Mouse (Mus musculus): ENCODE data around the gene Nr6a1. TPM values are rescaled to one million over a fixed set of nuclear protein-coding genes. Genes with fewer than 3 reads are reported as not detected.
A peak's percentile ranks its signal among the peaks of the same experiment; 100 is the strongest.

The Nr6a1 gene
- polyA plus RNA-seq, 1 experiment from 2014 or later, result 4.0 TPM

DNA sequence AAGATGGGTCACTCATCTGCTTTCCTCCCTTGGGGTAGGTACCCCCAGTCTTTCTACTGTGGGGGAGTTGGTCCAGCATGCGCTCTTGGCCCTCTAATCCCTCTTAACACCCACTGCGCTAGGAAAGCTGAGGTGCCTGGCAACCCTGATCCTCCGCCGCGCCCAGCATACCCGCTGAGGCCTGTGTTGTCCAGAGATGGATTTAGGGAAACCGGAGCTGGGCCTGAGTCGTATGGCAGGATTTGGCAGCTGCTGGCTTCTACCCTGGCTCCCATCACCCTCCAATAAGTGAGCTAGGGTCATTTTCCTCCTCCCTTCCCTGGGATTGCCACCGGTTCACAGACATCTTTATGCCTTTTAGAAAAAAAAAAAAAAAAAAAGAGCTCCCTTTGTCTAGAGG is 231.7 kb downstream of the Nr6a1 start:
- Histone ChIP-seq H3K27me3 (ENCODE audit: control insufficient read depth, insufficient read depth, low read length) (peaks cover 15% of the 10 kb centered on the region; the same call in 1 of the 2 replicates), H3K9me3 (ENCODE audit: control insufficient read depth, low read length) (no peaks in the 10 kb centered on the region), H3K27ac (no peak overlapping the region), H3K36me3 (replicated peaks; ENCODE audit: control insufficient read depth, insufficient read depth) (no peaks in the 10 kb centered on the region), H3K4me1 (replicated peaks; ENCODE audit: control insufficient read depth, insufficient read depth, low read length) (peaks cover 11% of the 10 kb centered on the region), H3K9ac (no peak overlapping the region), H3K4me2 (replicated peaks) (no peak overlapping the region), H3K4me3 (replicated peaks; ENCODE audit: low read length) (no peak overlapping the region)
- ATAC-seq (ENCODE audit: low FRiP score) (no peak), DNase-seq (ENCODE audit: low spot score) (no peak)
- 41% methylated on average over 9 of the region's 9 CpGs for WGBS

DNA sequence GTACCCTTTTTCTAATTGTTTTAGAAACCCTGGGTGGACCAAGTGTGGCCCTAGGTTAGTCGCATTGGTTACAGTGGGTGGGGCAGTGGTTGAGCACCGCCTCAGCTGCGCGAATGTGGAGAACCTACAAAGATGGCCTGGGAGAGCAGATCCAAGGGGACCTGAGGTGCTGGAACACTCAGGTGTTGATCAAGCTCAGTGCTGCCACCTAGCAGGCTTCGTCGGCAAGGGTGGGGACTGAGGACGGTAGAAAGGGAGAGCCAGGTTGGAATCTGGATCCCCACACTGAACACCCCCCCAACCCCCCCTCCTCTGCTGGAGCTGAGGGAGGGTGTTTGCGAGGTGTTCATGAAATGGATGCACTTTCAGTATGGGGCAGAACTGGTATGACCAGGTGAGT is 235.9 kb downstream of the Nr6a1 start:
- ATAC-seq (ENCODE audit: low FRiP score), result no peak
- H3K27me3 ChIP-seq (ENCODE audit: control insufficient read depth, insufficient read depth, low read length), result peaks cover 3% of the 10 kb centered on the region; the same call in 1 of the 2 replicates
- no peak overlapping the region for H3K4me2 ChIP-seq (replicated peaks)
- WGBS, result 18% methylated on average over 8 of the region's 8 CpGs
- H3K4me3 ChIP-seq (replicated peaks; ENCODE audit: low read length), result no peak overlapping the region
- H3K9ac ChIP-seq, result no peak overlapping the region
- H3K4me1 ChIP-seq (replicated peaks; ENCODE audit: control insufficient read depth, insufficient read depth, low read length), result peaks cover 14% of the 10 kb centered on the region
- no peak overlapping the region for H3K27ac ChIP-seq
- peak; percentile 50 for DNase-seq (ENCODE audit: low spot score)
- H3K36me3 ChIP-seq (replicated peaks; ENCODE audit: control insufficient read depth, insufficient read depth), result no peaks in the 10 kb centered on the region
- no peaks in the 10 kb centered on the region for H3K9me3 ChIP-seq (ENCODE audit: control insufficient read depth, low read length)

DNA sequence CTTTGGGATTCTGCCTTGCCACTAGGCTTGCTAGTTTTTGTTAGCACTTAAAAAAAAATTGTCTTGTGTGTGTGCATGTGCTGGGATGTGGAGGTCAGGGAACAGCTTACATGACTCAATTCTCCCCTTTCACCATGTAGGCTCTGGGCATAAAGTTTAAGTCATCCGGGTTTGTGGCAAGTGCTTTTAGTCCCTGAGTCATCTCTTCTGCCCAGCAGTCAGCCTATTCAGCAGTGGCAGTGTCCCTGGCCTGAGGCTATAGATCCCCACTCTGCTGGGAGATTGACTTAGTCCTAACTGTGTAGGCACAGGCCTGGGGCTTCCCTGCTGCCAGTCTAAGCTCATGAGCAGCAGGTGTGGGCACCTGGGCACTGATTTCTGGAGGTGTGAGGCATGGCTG is 237.6 kb downstream of the Nr6a1 start:
- Histone ChIP-seq H3K4me2 (replicated peaks) (no peak overlapping the region), H3K36me3 (replicated peaks; ENCODE audit: control insufficient read depth, insufficient read depth) (no peaks in the 10 kb centered on the region), H3K4me3 (replicated peaks; ENCODE audit: low read length) (no peak overlapping the region), H3K27me3 (ENCODE audit: control insufficient read depth, insufficient read depth, low read length) (no peaks in the 10 kb centered on the region; the same call in 1 of the 2 replicates), H3K9ac (no peak overlapping the region), H3K9me3 (ENCODE audit: control insufficient read depth, low read length) (no peaks in the 10 kb centered on the region), H3K27ac (no peak overlapping the region), H3K4me1 (replicated peaks; ENCODE audit: control insufficient read depth, insufficient read depth, low read length) (peaks cover 14% of the 10 kb centered on the region)
- DNase-seq (ENCODE audit: low spot score) (no peak), ATAC-seq (ENCODE audit: low FRiP score) (no peak)
- WGBS, result 57% methylated on average over 1 of the region's 1 CpGs

DNA sequence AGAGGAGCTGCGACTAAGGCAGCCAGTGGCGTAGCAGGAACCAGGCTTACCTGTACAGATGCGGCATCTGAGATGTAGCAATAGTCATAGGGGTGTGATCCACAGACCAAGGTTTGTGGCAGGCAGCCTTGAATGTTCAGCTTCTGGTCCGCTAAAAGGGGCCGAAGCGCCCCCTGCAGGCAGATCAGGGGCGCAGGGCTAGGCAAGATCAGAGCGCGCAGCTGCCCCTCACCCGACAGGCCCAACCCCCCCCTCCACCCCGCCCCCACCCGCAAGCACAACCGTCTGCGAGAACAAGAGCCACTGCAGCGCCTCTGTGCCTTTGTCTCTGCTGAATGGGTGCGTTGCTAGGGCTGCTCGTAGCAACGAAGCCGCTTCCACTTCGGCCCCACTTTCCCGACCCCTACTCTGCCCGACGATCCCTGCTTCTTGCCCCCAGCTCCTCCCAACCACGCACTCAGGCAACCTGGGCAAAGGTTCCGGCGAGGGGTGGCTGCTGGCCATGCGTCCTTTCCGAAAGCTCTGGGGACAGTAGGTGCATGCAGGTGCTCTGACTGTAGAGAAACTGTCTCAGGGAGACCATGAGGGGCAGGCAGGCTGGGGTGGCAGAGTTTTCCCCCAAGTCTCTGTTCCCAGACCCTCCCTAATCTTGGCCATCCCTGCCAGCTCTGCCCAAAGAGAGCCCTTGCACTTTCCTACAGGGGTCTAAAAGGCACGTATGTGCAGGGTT is 238.5 kb downstream of the Nr6a1 start:
- H3K9ac ChIP-seq, result peak overlapping the region; percentile 63
- H3K9me3 ChIP-seq (ENCODE audit: control insufficient read depth, low read length), result no peaks in the 10 kb centered on the region
- peaks cover 14% of the 10 kb centered on the region for H3K4me1 ChIP-seq (replicated peaks; ENCODE audit: control insufficient read depth, insufficient read depth, low read length)
- no peaks in the 10 kb centered on the region for H3K36me3 ChIP-seq (replicated peaks; ENCODE audit: control insufficient read depth, insufficient read depth)
- no peak overlapping the region for H3K27ac ChIP-seq
- peak; percentile 78 for ATAC-seq (ENCODE audit: low FRiP score)
- H3K4me2 ChIP-seq (replicated peaks), result peak overlapping the region; percentile 61
- DNase-seq (ENCODE audit: low spot score), result peak; percentile 83
- WGBS, result 4% methylated on average over 29 of the region's 29 CpGs
- H3K4me3 ChIP-seq (replicated peaks; ENCODE audit: low read length), result peak overlapping the region; percentile 28
- H3K27me3 ChIP-seq (ENCODE audit: control insufficient read depth, insufficient read depth, low read length), result no peaks in the 10 kb centered on the region; the same call in 1 of the 2 replicates

DNA sequence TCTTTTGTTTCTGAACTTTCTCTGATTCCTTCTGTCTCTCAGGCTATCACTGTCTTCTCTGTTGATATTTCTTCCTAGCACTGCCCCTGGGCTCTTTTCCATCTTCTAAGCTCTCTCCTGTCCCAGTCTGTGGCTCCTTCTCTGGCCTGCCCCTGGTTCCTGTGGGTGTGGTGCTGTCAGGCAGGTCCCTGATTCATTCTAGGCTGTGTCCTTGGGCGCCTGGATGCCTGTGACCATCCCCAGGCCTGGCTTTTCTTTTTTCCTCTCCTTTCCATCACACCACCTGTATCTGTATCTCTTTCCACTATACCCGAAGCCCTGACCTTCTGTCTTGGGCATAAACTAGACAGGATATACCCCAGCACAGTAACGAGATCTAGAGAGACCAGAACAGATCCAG is 241.7 kb downstream of the Nr6a1 start:
- H3K36me3 ChIP-seq (replicated peaks; ENCODE audit: control insufficient read depth, insufficient read depth), result no peaks in the 10 kb centered on the region
- no peaks in the 10 kb centered on the region; the same call in 1 of the 2 replicates for H3K27me3 ChIP-seq (ENCODE audit: control insufficient read depth, insufficient read depth, low read length)
- 71% methylated on average over 3 of the region's 3 CpGs for WGBS
- no peak overlapping the region for H3K27ac ChIP-seq
- no peak overlapping the region for H3K4me3 ChIP-seq (replicated peaks; ENCODE audit: low read length)
- no peaks in the 10 kb centered on the region for H3K9me3 ChIP-seq (ENCODE audit: control insufficient read depth, low read length)
- DNase-seq (ENCODE audit: low spot score), result no peak
- no peak overlapping the region for H3K4me2 ChIP-seq (replicated peaks)
- no peak overlapping the region for H3K9ac ChIP-seq
- peaks cover 14% of the 10 kb centered on the region for H3K4me1 ChIP-seq (replicated peaks; ENCODE audit: control insufficient read depth, insufficient read depth, low read length)
- ATAC-seq (ENCODE audit: low FRiP score), result no peak

DNA sequence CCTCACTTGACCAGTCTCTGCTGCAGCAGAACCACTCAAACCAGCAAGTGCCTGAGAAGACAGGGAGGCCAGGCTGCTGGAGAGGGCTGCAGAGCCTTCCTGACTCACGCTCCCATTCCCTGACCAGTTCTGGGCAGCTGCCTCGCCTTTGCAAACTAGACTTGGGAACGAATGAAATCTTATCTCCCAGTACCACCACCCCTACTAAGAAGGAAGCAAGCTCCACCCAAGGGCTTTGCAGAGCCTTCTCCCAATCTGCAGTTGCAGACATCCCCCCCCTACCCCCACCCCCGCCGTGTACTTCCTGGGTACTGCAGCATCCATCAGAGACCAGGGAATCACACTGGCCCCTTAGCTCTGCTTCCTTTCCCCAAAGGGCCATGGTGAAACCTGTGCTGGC is 244.4 kb downstream of the Nr6a1 start:
- H3K4me1 ChIP-seq (replicated peaks; ENCODE audit: control insufficient read depth, insufficient read depth, low read length), result peaks cover under 1% of the 10 kb centered on the region; the same call in 1 of the 2 replicates
- H3K27ac ChIP-seq, result no peak overlapping the region
- H3K4me3 ChIP-seq (replicated peaks; ENCODE audit: low read length), result no peak overlapping the region
- no peak overlapping the region for H3K9ac ChIP-seq
- DNase-seq (ENCODE audit: low spot score) (no peak), ATAC-seq (ENCODE audit: low FRiP score) (no peak)
- H3K36me3 ChIP-seq (replicated peaks; ENCODE audit: control insufficient read depth, insufficient read depth), result no peaks in the 10 kb centered on the region
- no peaks in the 10 kb centered on the region for H3K9me3 ChIP-seq (ENCODE audit: control insufficient read depth, low read length)
- no peaks in the 10 kb centered on the region for H3K27me3 ChIP-seq (ENCODE audit: control insufficient read depth, insufficient read depth, low read length)
- H3K4me2 ChIP-seq (replicated peaks), result no peak overlapping the region
- WGBS, result 83% methylated on average over 5 of the region's 5 CpGs

DNA sequence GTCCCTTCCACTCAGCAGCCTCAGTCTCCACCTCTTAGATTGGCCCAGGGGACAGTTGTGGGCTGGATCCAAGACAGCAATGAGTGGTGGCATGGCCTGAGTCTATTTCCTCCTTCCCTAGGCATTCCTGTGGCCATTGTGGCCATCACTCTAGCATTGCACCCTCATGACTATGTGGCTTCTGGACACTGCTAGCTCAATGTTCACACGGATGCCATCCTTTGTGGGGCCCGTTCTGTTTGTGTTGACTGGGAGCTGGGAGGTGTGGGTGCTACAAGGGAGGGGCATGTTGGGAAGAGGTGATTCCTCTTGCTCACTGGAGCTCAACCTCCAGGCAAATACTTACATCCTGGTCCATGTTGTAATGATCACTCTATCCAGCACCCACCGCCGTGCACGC is 245.3 kb downstream of the Nr6a1 start:
- DNase-seq (ENCODE audit: low spot score) (no peak), ATAC-seq (ENCODE audit: low FRiP score) (no peak)
- Histone ChIP-seq H3K4me2 (replicated peaks) (no peak overlapping the region), H3K27me3 (ENCODE audit: control insufficient read depth, insufficient read depth, low read length) (no peaks in the 10 kb centered on the region), H3K9me3 (ENCODE audit: control insufficient read depth, low read length) (no peaks in the 10 kb centered on the region), H3K4me3 (replicated peaks; ENCODE audit: low read length) (no peak overlapping the region), H3K27ac (no peak overlapping the region), H3K4me1 (replicated peaks; ENCODE audit: control insufficient read depth, insufficient read depth, low read length) (no peaks in the 10 kb centered on the region), H3K9ac (no peak overlapping the region), H3K36me3 (replicated peaks; ENCODE audit: control insufficient read depth, insufficient read depth) (no peaks in the 10 kb centered on the region)
- WGBS, result 95% methylated on average over 5 of the region's 5 CpGs

DNA sequence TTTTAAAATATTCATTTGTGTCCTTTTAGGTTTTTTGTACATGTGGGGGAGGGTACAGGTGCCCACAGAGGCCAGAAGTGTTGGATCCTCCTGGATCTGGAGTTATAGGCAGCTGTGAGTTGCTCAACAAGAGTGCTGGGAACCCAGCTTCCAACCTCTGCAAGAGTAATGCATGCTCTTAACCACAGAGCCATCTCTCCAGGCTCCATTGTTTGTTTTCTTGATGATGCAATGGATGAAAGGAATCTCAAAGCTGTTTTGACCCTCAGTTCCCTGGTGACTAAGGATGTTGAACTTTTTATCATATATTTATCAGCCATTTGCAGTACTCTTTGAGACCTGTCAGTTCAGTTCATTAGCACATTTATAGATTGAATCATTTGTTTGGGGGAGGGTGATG is 248.5 kb downstream of the Nr6a1 start:
- ATAC-seq (ENCODE audit: low FRiP score) (no peak), DNase-seq (ENCODE audit: low spot score) (no peak)
- H3K4me3 ChIP-seq (replicated peaks; ENCODE audit: low read length), result no peak overlapping the region
- no peak overlapping the region for H3K27ac ChIP-seq
- H3K9ac ChIP-seq, result no peak overlapping the region
- no peaks in the 10 kb centered on the region for H3K36me3 ChIP-seq (replicated peaks; ENCODE audit: control insufficient read depth, insufficient read depth)
- H3K4me2 ChIP-seq (replicated peaks), result no peak overlapping the region
- H3K4me1 ChIP-seq (replicated peaks; ENCODE audit: control insufficient read depth, insufficient read depth, low read length), result no peaks in the 10 kb centered on the region
- no peaks in the 10 kb centered on the region for H3K27me3 ChIP-seq (ENCODE audit: control insufficient read depth, insufficient read depth, low read length)
- H3K9me3 ChIP-seq (ENCODE audit: control insufficient read depth, low read length), result no peaks in the 10 kb centered on the region

DNA sequence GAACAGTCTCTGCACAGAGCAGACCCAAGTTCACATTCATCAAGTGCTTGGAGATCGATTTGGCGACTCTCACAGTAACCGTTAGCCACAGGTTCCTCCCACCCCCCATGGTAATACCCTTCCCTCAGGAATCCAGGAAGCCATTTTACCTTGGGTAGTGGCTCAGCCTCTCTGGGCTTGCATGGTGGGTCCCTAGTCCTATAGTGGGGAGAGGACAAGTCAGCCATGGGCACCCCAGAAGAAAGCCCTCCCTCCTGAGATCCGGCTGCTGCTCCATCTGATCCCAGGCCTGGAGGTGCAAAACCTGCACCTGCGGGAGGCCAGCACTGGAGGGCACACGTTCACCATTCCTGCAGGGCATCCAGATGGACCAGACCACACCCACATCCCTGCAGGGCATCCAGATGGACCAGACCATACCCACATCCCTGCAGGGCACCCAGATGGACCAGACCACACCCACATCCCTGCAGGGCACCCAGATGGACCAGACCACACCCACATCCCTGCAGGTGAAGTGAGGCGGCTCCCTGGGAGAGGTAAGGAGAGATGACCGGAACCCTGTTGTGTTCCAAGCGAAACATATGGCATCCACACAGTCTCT is 252.0 kb downstream of the Nr6a1 start:
- peak; percentile 56; the same call in 1 of the 2 replicates for ATAC-seq (ENCODE audit: low FRiP score)
- Histone ChIP-seq H3K9ac (no peak overlapping the region), H3K4me3 (replicated peaks; ENCODE audit: low read length) (no peak overlapping the region), H3K36me3 (replicated peaks; ENCODE audit: control insufficient read depth, insufficient read depth) (no peaks in the 10 kb centered on the region), H3K27me3 (ENCODE audit: control insufficient read depth, insufficient read depth, low read length) (no peaks in the 10 kb centered on the region), H3K4me1 (replicated peaks; ENCODE audit: control insufficient read depth, insufficient read depth, low read length) (no peaks in the 10 kb centered on the region), H3K4me2 (replicated peaks) (no peak overlapping the region), H3K9me3 (ENCODE audit: control insufficient read depth, low read length) (no peaks in the 10 kb centered on the region), H3K27ac (no peak overlapping the region)
- no peak for DNase-seq (ENCODE audit: low spot score)
- WGBS, result 60% methylated on average over 9 of the region's 9 CpGs

Measured in hindbrain, embryonic 14.5 days (tissue).